Mouse (Mus musculus) intestine, embryonic 16.5 days (tissue): ENCODE measurements around the gene Tox2. TPM values are rescaled to one million over a fixed set of nuclear protein-coding genes. Genes with fewer than 3 reads are reported as not detected.

Experiments used
- ATAC-seq: fragments of 200-750 bp; cut with Nextera tagmentation; 2 replicates; pipeline ENCODE4 v1.8.0; 2017; ENCODE audit warnings: moderate TSS enrichment, moderate library complexity
- H3K27ac ChIP-seq: fragments of 300-500 bp; sonication (generic); 2 replicates; pipeline ENCODE4 v1.5.1; 2014; ENCODE audit warnings: mild to moderate bottlenecking, low read length
- H3K27me3 ChIP-seq: fragments of 300-500 bp; sonication (generic); replicated peaks from 2 replicates; pipeline ENCODE4 v1.6.1; 2014; ENCODE audit warnings: low read length, control low read depth, mixed read lengths; ENCODE audit not compliant: control insufficient read depth, insufficient read depth
- H3K36me3 ChIP-seq: fragments of 300-500 bp; sonication (generic); 2 replicates; pipeline ENCODE4 v1.6.1; 2014; ENCODE audit warnings: low read length, control low read depth; ENCODE audit not compliant: control insufficient read depth, insufficient read depth
- H3K4me1 ChIP-seq: fragments of 300-500 bp; sonication (generic); 2 replicates; pipeline ENCODE4 v1.6.1; 2014; ENCODE audit warnings: low read length, control low read depth, mixed read lengths; ENCODE audit not compliant: control insufficient read depth, insufficient read depth
- H3K4me2 ChIP-seq: fragments of 300-500 bp; sonication (generic); 2 replicates; pipeline ENCODE4 v1.6.1; 2014; ENCODE audit warnings: low read depth, low read length, control low read depth
- H3K4me3 ChIP-seq: fragments of 300-500 bp; sonication (generic); 2 replicates; pipeline ENCODE4 v1.5.1; 2014; ENCODE audit warnings: mild to moderate bottlenecking, low read length
- H3K9ac ChIP-seq: fragments of 300-500 bp; sonication (generic); 2 replicates; pipeline ENCODE4 v1.6.1; 2014; ENCODE audit warnings: low read depth, low read length
- H3K9me3 ChIP-seq: fragments of 300-500 bp; sonication (generic); 2 replicates; pipeline ENCODE4 v1.6.1; 2016; ENCODE audit warnings: low read length, control low read depth; ENCODE audit not compliant: control insufficient read depth
- WGBS: fragments of 180-500 bp; shearing (Covaris S2); extraction: QIAGEN DNeasy Blood & Tissue Kit; methylation state at CpG from one replicate; pipeline ENCODE4 v1.1.7; 2014; 5-methylcytosine and 5-hydroxymethylcytosine counted together
- polyA plus RNA-seq: library from polyadenylated mRNA; unstranded; fragments of >200 nt; fragmentation: Nextera tagmentation; extraction: Ambion mirVana; gene quantifications from 2 replicates; pipeline ENCODE4 v1.2.1, GENCODE M21; 2015

Gene Tox2
- polyA plus RNA-seq, 1 experiment from 2014 or later = 5.7 TPM

GRCm38 (mm10) chr2:163348677-163349076 lies 145.8 kb downstream of the Tox2 start:
- ATAC-seq = no peak
- WGBS = 77% methylated on average over 7 of the region's 7 CpGs
- Histone ChIP-seq H3K9ac (0 out of 2 replicates have a peak overlapping the region, but pooled peaks have one; percentile 8), H3K36me3 (no peaks in the 10 kb centered on the region), H3K27me3 (no peaks in the 10 kb centered on the region), H3K4me1 (peaks cover 7% of the 10 kb centered on the region; the same call in 1 of the 2 replicates), H3K4me3 (no peak overlapping the region), H3K9me3 (no peaks in the 10 kb centered on the region), H3K4me2 (no peak overlapping the region), H3K27ac (peak overlapping the region; percentile 42; the same call in 1 of the 2 replicates)

GRCm38 (mm10) chr2:163349411-163349810 lies 146.5 kb downstream of the Tox2 start:
- ATAC-seq = peak; percentile 55; the same call in 1 of the 2 replicates
- no peaks in the 10 kb centered on the region for H3K9me3 ChIP-seq
- no peaks in the 10 kb centered on the region for H3K27me3 ChIP-seq
- H3K4me3 ChIP-seq = no peak overlapping the region
- 0 out of 2 replicates have a peak overlapping the region, but pooled peaks have one; percentile 8 for H3K9ac ChIP-seq
- no peaks in the 10 kb centered on the region for H3K36me3 ChIP-seq
- peaks cover 10% of the 10 kb centered on the region; the same call in 1 of the 2 replicates for H3K4me1 ChIP-seq
- 45% methylated on average over 9 of the region's 9 CpGs for WGBS
- peak overlapping the region; percentile 11; the same call in 1 of the 2 replicates for H3K4me2 ChIP-seq
- H3K27ac ChIP-seq = peak overlapping the region; percentile 80

GRCm38 (mm10) chr2:163350443-163350842 lies 147.5 kb downstream of the Tox2 start:
- 56% methylated on average over 5 of the region's 5 CpGs for WGBS
- Histone ChIP-seq H3K27me3 (no peaks in the 10 kb centered on the region), H3K9me3 (no peaks in the 10 kb centered on the region), H3K36me3 (no peaks in the 10 kb centered on the region), H3K4me1 (peaks cover 10% of the 10 kb centered on the region; the same call in 1 of the 2 replicates), H3K4me2 (no peak overlapping the region), H3K4me3 (no peak overlapping the region), H3K9ac (no peak overlapping the region), H3K27ac (no peak overlapping the region)
- no peak for ATAC-seq

- 16% methylated on average over 7 of the region's 7 CpGs for WGBS
- no peaks in the 10 kb centered on the region for H3K27me3 ChIP-seq
- H3K27ac ChIP-seq = peak overlapping the region; percentile 50
- peak; percentile 72 for ATAC-seq
- no peak overlapping the region for H3K4me3 ChIP-seq
- no peak overlapping the region for H3K4me2 ChIP-seq
- no peaks in the 10 kb centered on the region for H3K36me3 ChIP-seq
- no peak overlapping the region for H3K9ac ChIP-seq
- H3K9me3 ChIP-seq = no peaks in the 10 kb centered on the region
- peaks cover 10% of the 10 kb centered on the region; the same call in 1 of the 2 replicates for H3K4me1 ChIP-seq
Observed at GRCm38 (mm10) chr2:163353731-163354130, 150.8 kb downstream of the Tox2 start.

- 77% methylated on average over 8 of the region's 8 CpGs for WGBS
- ATAC-seq = no peak
- no peak overlapping the region for H3K27ac ChIP-seq
- no peaks in the 10 kb centered on the region for H3K36me3 ChIP-seq
- H3K4me1 ChIP-seq = peaks cover 3% of the 10 kb centered on the region; the same call in 1 of the 2 replicates
- no peaks in the 10 kb centered on the region for H3K9me3 ChIP-seq
- H3K4me2 ChIP-seq = no peak overlapping the region
- no peak overlapping the region for H3K4me3 ChIP-seq
- H3K9ac ChIP-seq = no peak overlapping the region
- H3K27me3 ChIP-seq = no peaks in the 10 kb centered on the region
Observed at GRCm38 (mm10) chr2:163355666-163356065, 152.7 kb downstream of the Tox2 start.

GRCm38 (mm10) chr2:163356113-163356840 lies 153.4 kb downstream of the Tox2 start:
- no peak overlapping the region for H3K4me2 ChIP-seq
- peaks cover 3% of the 10 kb centered on the region; the same call in 1 of the 2 replicates for H3K4me1 ChIP-seq
- no peak overlapping the region for H3K4me3 ChIP-seq
- ATAC-seq = peak; percentile 47
- H3K36me3 ChIP-seq = no peaks in the 10 kb centered on the region
- no peak overlapping the region for H3K27ac ChIP-seq
- 74% methylated on average over 12 of the region's 12 CpGs for WGBS
- no peak overlapping the region for H3K9ac ChIP-seq
- H3K9me3 ChIP-seq = no peaks in the 10 kb centered on the region
- no peaks in the 10 kb centered on the region for H3K27me3 ChIP-seq

GRCm38 (mm10) chr2:163358662-163359061 lies 155.7 kb downstream of the Tox2 start:
- no peak overlapping the region for H3K4me3 ChIP-seq
- H3K9ac ChIP-seq = no peak overlapping the region
- no peaks in the 10 kb centered on the region for H3K9me3 ChIP-seq
- H3K27me3 ChIP-seq = no peaks in the 10 kb centered on the region
- no peak overlapping the region for H3K27ac ChIP-seq
- no peak overlapping the region for H3K4me2 ChIP-seq
- ATAC-seq = no peak
- 66% methylated on average over 5 of the region's 5 CpGs for WGBS
- H3K36me3 ChIP-seq = no peaks in the 10 kb centered on the region
- H3K4me1 ChIP-seq = peaks cover 3% of the 10 kb centered on the region; the same call in 1 of the 2 replicates

GRCm38 (mm10) chr2:163359253-163359652 lies 156.3 kb downstream of the Tox2 start:
- Histone ChIP-seq H3K4me3 (no peak overlapping the region), H3K9me3 (no peaks in the 10 kb centered on the region), H3K9ac (no peak overlapping the region), H3K27me3 (no peaks in the 10 kb centered on the region), H3K27ac (no peak overlapping the region), H3K36me3 (no peaks in the 10 kb centered on the region), H3K4me1 (no peaks in the 10 kb centered on the region), H3K4me2 (no peak overlapping the region)
- WGBS = 31% methylated on average over 2 of the region's 2 CpGs
- no peak for ATAC-seq

GRCm38 (mm10) chr2:163360858-163361623 lies 158.1 kb downstream of the Tox2 start:
- Histone ChIP-seq H3K4me2 (no peak overlapping the region), H3K4me1 (0 out of 2 replicates have a peak, but pooled peaks cover 3% of the 10 kb centered on the region), H3K9ac (no peak overlapping the region), H3K36me3 (no peaks in the 10 kb centered on the region), H3K9me3 (no peaks in the 10 kb centered on the region), H3K27me3 (no peaks in the 10 kb centered on the region), H3K27ac (no peak overlapping the region), H3K4me3 (no peak overlapping the region)
- ATAC-seq = no peak
- 81% methylated on average over 16 of the region's 16 CpGs for WGBS
